In genomic region chr11:4803426-4803825, GRCm38 (mm10) we compare ENCODE assay signal across 12 mouse cellular contexts. TPM values are rescaled to one million over a fixed set of nuclear protein-coding genes. Genes with fewer than 3 reads are reported as not detected.
DNase-seq lines count a peak whose midpoint lies in the region; ATAC-seq and TF ChIP-seq lines count a peak whose summit lies in the region.
"Had no signal": no experiment of that assay in that cellular context is flagged by ENCODE, and none has a peak within 500 bp of the region (broad histone marks: within the 10 kb centered on the region; RNA-seq: fewer than 3 reads in every experiment).

No protein-coding gene starts in this region.

- no peak for TF ChIP-seq CTCF in left cerebral cortex, adult 2 months (IDR thresholded peaks at IDR 0.05)
- no peak for TF ChIP-seq CTCF in small intestine, adult 2 months (IDR thresholded peaks at IDR 0.05; ENCODE audit: extremely low read depth, insufficient read length, insufficient replicate concordance, low read depth, low read length)

- no peak overlapping the region for H3K27ac ChIP-seq in embryonic facial prominence, embryonic 11.5 days (replicated peaks; ENCODE audit: low read depth, low read length)
- no peak overlapping the region for H3K27ac ChIP-seq in embryonic facial prominence, embryonic 10.5 days (replicated peaks)
- peak overlapping the region; percentile 28; the same call in 1 of the 2 replicates for H3K27ac ChIP-seq in left cerebral cortex, adult 2 months
- H3K27ac ChIP-seq in intestine, embryonic 15.5 days = peak overlapping the region; percentile 58; the same call in 1 of the 2 replicates
- peak overlapping the region; percentile 31; the same call in 1 of the 2 replicates for H3K27ac ChIP-seq in small intestine, adult 2 months (ENCODE audit: insufficient read depth, low read depth, low read length)
- H3K27ac ChIP-seq: kidney, embryonic 15.5 days; liver, embryonic 15.5 days had no signal

- H3K27me3 ChIP-seq in embryonic facial prominence, embryonic 11.5 days (ENCODE audit: control insufficient read depth, insufficient read depth, low read length) = no peaks in the 10 kb centered on the region
- no peaks in the 10 kb centered on the region for H3K27me3 ChIP-seq in embryonic facial prominence, embryonic 10.5 days (replicated peaks; ENCODE audit: low read depth, poor library complexity, severe bottlenecking)
- H3K27me3 ChIP-seq in intestine, embryonic 15.5 days (replicated peaks) = no peaks in the 10 kb centered on the region
- no peaks in the 10 kb centered on the region for H3K27me3 ChIP-seq in small intestine, adult 2 months (ENCODE audit: control insufficient read depth, insufficient read depth, low read length)
- H3K27me3 ChIP-seq: kidney, embryonic 15.5 days; liver, embryonic 15.5 days had no signal

- H3K9me3 ChIP-seq in embryonic facial prominence, embryonic 11.5 days (replicated peaks; ENCODE audit: control insufficient read depth, low read length) = no peaks in the 10 kb centered on the region
- H3K9me3 ChIP-seq in embryonic facial prominence, embryonic 10.5 days = no peaks in the 10 kb centered on the region
- H3K9me3 ChIP-seq in intestine, embryonic 15.5 days = no peaks in the 10 kb centered on the region
- H3K9me3 ChIP-seq: kidney, embryonic 15.5 days; liver, embryonic 15.5 days had no signal

- intact Hi-C loops in left cerebral cortex, adult 2 months (cut with DNase I) = no loop called here

- TF ChIP-seq POLR2A in small intestine, adult 2 months (IDR thresholded peaks at IDR 0.05; ENCODE audit: low read depth, low read length) = no peak

- no peaks in the 10 kb centered on the region for H3K36me3 ChIP-seq in embryonic facial prominence, embryonic 11.5 days (replicated peaks; ENCODE audit: control insufficient read depth, insufficient read depth, low read depth, low read length)
- peaks cover 58% of the 10 kb centered on the region for H3K36me3 ChIP-seq in embryonic facial prominence, embryonic 10.5 days (replicated peaks)
- H3K36me3 ChIP-seq in intestine, embryonic 15.5 days = peaks cover 3% of the 10 kb centered on the region; the same call in 1 of the 2 replicates
- peaks cover 24% of the 10 kb centered on the region for H3K36me3 ChIP-seq in small intestine, adult 2 months (ENCODE audit: control insufficient read depth, insufficient read depth, low read length)

- no peaks in the 10 kb centered on the region for H3K4me1 ChIP-seq in embryonic facial prominence, embryonic 11.5 days (ENCODE audit: control insufficient read depth, insufficient read depth, low read length)
- peaks cover 18% of the 10 kb centered on the region for H3K4me1 ChIP-seq in embryonic facial prominence, embryonic 10.5 days
- H3K4me1 ChIP-seq in intestine, embryonic 15.5 days (replicated peaks) = peaks cover 9% of the 10 kb centered on the region
- peaks cover 18% of the 10 kb centered on the region for H3K4me1 ChIP-seq in small intestine, adult 2 months (ENCODE audit: control insufficient read depth, insufficient read depth, insufficient read length, low read length)

- ATAC-seq in embryonic facial prominence, embryonic 11.5 days (replicated peaks; ENCODE audit: insufficient number of reproducible peaks, low FRiP score, low TSS enrichment, low read depth) = no peak
- no peak for ATAC-seq in intestine, embryonic 15.5 days

- DNase-seq in embryonic facial prominence, embryonic 11.5 days (ENCODE audit: low spot score) = peak; percentile 14
- no peak for DNase-seq in embryonic facial prominence, embryonic 10.5 days (ENCODE audit: low spot score)
- DNase-seq in left cerebral cortex, adult 2 months (ENCODE audit: extremely low spot score in 1 of 2, low spot score in 2 of 2) = no peak
- DNase-seq in left cerebral cortex, adult 11 months (ENCODE audit: low spot score) = no peak
- DNase-seq in heart, postnatal 4 days = no peak
- DNase-seq in frontal cortex, adult 2 months (ENCODE audit: extremely low spot score in 1 of 2, low spot score in 1 of 2) = no peak

- H3K4me3 ChIP-seq in embryonic facial prominence, embryonic 11.5 days (ENCODE audit: low read depth, low read length) = no peak overlapping the region
- no peak overlapping the region for H3K4me3 ChIP-seq in embryonic facial prominence, embryonic 10.5 days
- H3K4me3 ChIP-seq in left cerebral cortex, adult 2 months = no peak overlapping the region
- H3K4me3 ChIP-seq in intestine, embryonic 15.5 days (replicated peaks) = no peak overlapping the region
- H3K4me3 ChIP-seq in small intestine, adult 2 months (ENCODE audit: low read depth, low read length) = no peak overlapping the region
- H3K4me3 ChIP-seq: kidney, embryonic 15.5 days; liver, embryonic 15.5 days had no signal

- no peak overlapping the region for H3K4me2 ChIP-seq in embryonic facial prominence, embryonic 11.5 days (ENCODE audit: low read depth, low read length)
- no peak overlapping the region for H3K4me2 ChIP-seq in intestine, embryonic 15.5 days (replicated peaks)
- H3K4me2 ChIP-seq: kidney, embryonic 15.5 days; liver, embryonic 15.5 days had no signal

- WGBS in embryonic facial prominence, embryonic 11.5 days = 49% methylated on average over 7 of the region's 7 CpGs
- 44% methylated on average over 7 of the region's 7 CpGs for WGBS in embryonic facial prominence, embryonic 10.5 days
- WGBS in intestine, embryonic 15.5 days = 69% methylated on average over 7 of the region's 7 CpGs
- WGBS in small intestine, adult 2 months = 72% methylated on average over 7 of the region's 7 CpGs

- H3K9ac ChIP-seq in embryonic facial prominence, embryonic 11.5 days (replicated peaks; ENCODE audit: low read length) = no peak overlapping the region
- H3K9ac ChIP-seq in intestine, embryonic 15.5 days = no peak overlapping the region
- H3K9ac ChIP-seq: kidney, embryonic 15.5 days; liver, embryonic 15.5 days had no signal

RNA-seq across cellular contexts. Expression of gene Nf2, which starts 45.9 kb away (rescaled TPM):
- 52.1 and 52.3 TPM in 2 replicates for polyA plus RNA-seq in embryonic facial prominence, embryonic 11.5 days (2014; fragmentation: Nextera tagmentation; extraction: Ambion mirVana)
- polyA plus RNA-seq in embryonic facial prominence, embryonic 10.5 days (2016; fragmentation: Nextera tagmentation; extraction: Ambion mirVana) = 68.1 and 68.7 TPM in 2 replicates
- total RNA-seq in left cerebral cortex, adult 2 months (2021) = 10 to 100 TPM; 74.3 to 74.7 TPM
- 42.1 and 42.8 TPM in 2 replicates for polyA plus RNA-seq in intestine, embryonic 15.5 days (2015; fragmentation: Nextera tagmentation; extraction: Ambion mirVana)
- polyA plus RNA-seq in small intestine, adult 2 months (2012; rRNA removed) = 26.1 and 43.5 TPM in 2 replicates
- total RNA-seq in heart, postnatal 4 days (2021) = 100 to 1,000 TPM; 101 to 103 TPM
- 67.6 and 67.9 TPM in 2 replicates for polyA plus RNA-seq in frontal cortex, adult 2 months (2012; rRNA removed)

RNA-seq across cellular contexts. Expression of gene Cabp7, which starts 56.8 kb away (rescaled TPM):
- polyA plus RNA-seq in embryonic facial prominence, embryonic 11.5 days (2014; fragmentation: Nextera tagmentation; extraction: Ambion mirVana) = 0.28 and 0.43 TPM in 2 replicates
- 0.19 and 0.57 TPM in 2 replicates for polyA plus RNA-seq in embryonic facial prominence, embryonic 10.5 days (2016; fragmentation: Nextera tagmentation; extraction: Ambion mirVana)
- 10 to 100 TPM; 15.6 to 22.7 TPM for total RNA-seq in left cerebral cortex, adult 2 months (2021)
- polyA plus RNA-seq in intestine, embryonic 15.5 days (2015; fragmentation: Nextera tagmentation; extraction: Ambion mirVana) = 0.13 and 0.21 TPM in 2 replicates
- polyA plus RNA-seq in small intestine, adult 2 months (2012; rRNA removed) = not detected in 2 replicates
- total RNA-seq in heart, postnatal 4 days (2021) = not detected
- polyA plus RNA-seq in frontal cortex, adult 2 months (2012; rRNA removed) = 14.8 and 15.7 TPM in 2 replicates
- total RNA-seq: heart, adult 8-10 months had no signal
- polyA plus RNA-seq: spleen, adult 2 months had no signal

Comparison
In these comparisons a context has a peak if more than half of its experiments do, and no peak if none do; other contexts are left out.
1. H3K27ac ChIP-seq: peak in left cerebral cortex, adult 2 months (single experiment), intestine, embryonic 15.5 days (single experiment) and small intestine, adult 2 months (single experiment); none in embryonic facial prominence, embryonic 11.5 days (single experiment) and embryonic facial prominence, embryonic 10.5 days (single experiment).
2. RNA of gene Cabp7, which starts 56.8 kb away (polyA plus RNA-seq): 14.8 to 15.7 TPM in frontal cortex, adult 2 months; 0.28 to 0.43 TPM in embryonic facial prominence, embryonic 11.5 days, 0.19 to 0.57 TPM in embryonic facial prominence, embryonic 10.5 days, 0.13 to 0.21 TPM in intestine, embryonic 15.5 days and not detected in small intestine, adult 2 months; every median in the first group is over 10 times any median in the second.